Mouse (Mus musculus) liver, adult 2 months (tissue): ENCODE measurements around the gene Mrtfa. TPM values are rescaled to one million over a fixed set of nuclear protein-coding genes. Genes with fewer than 3 reads are reported as not detected.

ENCODE experiments used
- DNase-seq: peaks from one replicate; pipeline ENCODE4 v3.0.0-alpha.2; 2011; ENCODE audit warnings: low read depth, low spot score; ENCODE audit errors: extremely low read depth
- H3K27ac ChIP-seq: fragments of 200-500 bp; replicated peaks from 2 replicates; pipeline ENCODE4 v1.5.1; 2012; ENCODE audit warnings: low read depth, mild to moderate bottlenecking, control low read depth, inconsistent platforms, low read length; ENCODE audit not compliant: insufficient read depth
- H3K27me3 ChIP-seq: fragments of 200-500 bp; 2 replicates; pipeline ENCODE4 v1.6.1; 2012; ENCODE audit warnings: mild to moderate bottlenecking, moderate library complexity, low read length, inconsistent platforms; ENCODE audit not compliant: control insufficient read depth, insufficient read depth
- H3K36me3 ChIP-seq: fragments of 200-500 bp; 2 replicates; pipeline ENCODE4 v1.6.1; 2012; ENCODE audit warnings: low read length, inconsistent platforms; ENCODE audit not compliant: control insufficient read depth, insufficient read depth
- H3K4me1 ChIP-seq: fragments of 200-500 bp; 2 replicates; pipeline ENCODE4 v1.6.1; 2011; ENCODE audit warnings: low read length; ENCODE audit not compliant: control insufficient read depth, insufficient read depth
- H3K4me3 ChIP-seq: fragments of 200-500 bp; 2 replicates; pipeline ENCODE4 v1.5.1; 2011; ENCODE audit warnings: low read depth, mild to moderate bottlenecking, control low read depth, low read length, moderate library complexity; ENCODE audit not compliant: insufficient read depth
- H3K79me2 ChIP-seq: fragments of 200-500 bp; 2 replicates; pipeline ENCODE4 v1.6.1; 2012; ENCODE audit warnings: inconsistent platforms, mild to moderate bottlenecking, low read length, moderate library complexity; ENCODE audit not compliant: control insufficient read depth, insufficient read depth
- H3K9ac ChIP-seq: fragments of 200-500 bp; 2 replicates; pipeline ENCODE4 v1.6.1; 2012; ENCODE audit warnings: low read depth, mild to moderate bottlenecking, control low read depth, inconsistent platforms, low read length
- CTCF ChIP-seq: fragments of 200-500 bp; IDR thresholded peaks from 2 replicates; pipeline ENCODE4 v1.5.1; 2011; ENCODE audit warnings: low read depth, low read length, control low read depth
- POLR2A ChIP-seq: fragments of 200-500 bp; IDR thresholded peaks from 2 replicates; pipeline ENCODE4 v1.6.1; 2011; ENCODE audit warnings: low read length, control low read depth; ENCODE audit not compliant: insufficient read depth; ENCODE audit errors: extremely low read depth
- WGBS: fragments of 180-500 bp; shearing (Covaris S2); methylation state at CpG from one replicate; pipeline ENCODE4 v1.1.7; 2018; 5-methylcytosine and 5-hydroxymethylcytosine counted together
- polyA plus RNA-seq: library from polyadenylated mRNA; depleted of rRNA; stranded (reverse); fragments of >200 nt; gene quantifications from 2 replicates; pipeline ENCODE4 v1.2.3, GENCODE M21; 2012
- total RNA-seq: library from RNA; depleted of rRNA; stranded (reverse); fragments of >200 nt; gene quantifications from 2 replicates; pipeline ENCODE4 v1.2.3, GENCODE M21; 2014

Mrtfa gene
- total and polyA plus RNA-seq, 2 experiments = 1.0 to 5.6 TPM

DNA sequence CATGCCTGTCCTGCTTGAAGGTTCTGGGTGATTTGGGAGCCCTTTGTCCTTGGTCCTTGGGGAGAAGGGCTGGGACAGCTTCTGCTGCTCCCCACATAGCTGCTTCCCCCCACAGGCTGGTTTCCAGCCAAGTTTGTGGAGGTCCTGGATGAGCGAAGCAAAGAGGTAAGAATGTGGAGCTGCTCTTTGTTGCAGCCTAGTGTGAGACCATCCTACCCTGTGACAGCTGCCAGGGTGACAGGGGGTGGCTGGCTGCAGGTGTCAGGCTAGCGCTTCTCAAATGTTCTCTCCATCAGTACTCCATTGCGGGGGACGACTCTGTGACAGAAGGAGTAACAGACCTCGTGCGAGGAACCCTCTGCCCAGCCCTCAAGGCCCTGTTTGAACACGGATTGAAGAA is 180.4 kb downstream of the Mrtfa start:
- WGBS = 91% methylated on average over 7 of the region's 7 CpGs
- no peaks in the 10 kb centered on the region for H3K4me1 ChIP-seq
- no peak for DNase-seq

GRCm38 (mm10) chr15:81008689-81009123 is 181.9 kb downstream of the Mrtfa start:
- Histone ChIP-seq H3K4me1 (no peaks in the 10 kb centered on the region), H3K9ac (no peak overlapping the region), H3K36me3 (peaks cover 3% of the 10 kb centered on the region; the same call in 1 of the 2 replicates), H3K4me3 (no peak overlapping the region), H3K79me2 (no peaks in the 10 kb centered on the region), H3K27ac (no peak overlapping the region), H3K27me3 (no peaks in the 10 kb centered on the region)
- TF ChIP-seq POLR2A (no peak), CTCF (no peak; the same call in 1 of the 2 replicates)
- 86% methylated on average over 10 of the region's 10 CpGs for WGBS
- no peak for DNase-seq

More for the DNA sequence above, 180.4 kb downstream of the Mrtfa start:
- no peak overlapping the region for H3K27ac ChIP-seq
- H3K4me3 ChIP-seq = no peak overlapping the region
- no peak overlapping the region for H3K9ac ChIP-seq
- no peaks in the 10 kb centered on the region for H3K27me3 ChIP-seq
- no peaks in the 10 kb centered on the region for H3K79me2 ChIP-seq
- TF ChIP-seq POLR2A (no peak), CTCF (no peak)
- H3K36me3 ChIP-seq = no peaks in the 10 kb centered on the region

DNA sequence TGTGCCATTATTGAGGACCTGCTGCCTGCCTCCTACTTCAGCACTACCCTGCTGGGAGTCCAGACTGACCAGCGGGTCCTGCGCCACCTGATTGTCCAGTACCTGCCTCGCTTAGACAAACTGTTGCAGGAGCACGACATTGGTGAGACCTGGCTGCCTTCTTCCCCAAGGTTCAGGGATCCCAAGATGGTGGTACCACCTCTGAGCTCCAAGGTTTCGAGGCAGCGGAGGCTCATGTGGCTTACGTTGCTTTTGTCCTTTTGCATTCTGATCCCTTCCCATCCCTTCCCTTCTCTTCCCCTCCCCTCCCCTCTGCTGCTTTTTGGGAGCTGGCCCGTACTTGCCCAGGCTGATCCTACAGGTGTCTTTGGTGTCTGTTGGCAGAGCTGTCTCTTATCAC is 182.7 kb downstream of the Mrtfa start:
- Histone ChIP-seq H3K36me3 (peaks cover 4% of the 10 kb centered on the region; the same call in 1 of the 2 replicates), H3K4me1 (no peaks in the 10 kb centered on the region), H3K79me2 (no peaks in the 10 kb centered on the region), H3K9ac (no peak overlapping the region), H3K4me3 (no peak overlapping the region), H3K27ac (no peak overlapping the region), H3K27me3 (no peaks in the 10 kb centered on the region)
- no peak for DNase-seq
- TF ChIP-seq POLR2A (no peak), CTCF (no peak)
- WGBS = 92% methylated on average over 8 of the region's 8 CpGs

GRCm38 (mm10) chr15:81007339-81007738 is 183.2 kb downstream of the Mrtfa start:
- H3K27ac ChIP-seq = no peak overlapping the region
- no peaks in the 10 kb centered on the region for H3K4me1 ChIP-seq
- no peaks in the 10 kb centered on the region for H3K27me3 ChIP-seq
- DNase-seq = no peak
- no peak overlapping the region for H3K4me3 ChIP-seq
- WGBS = 98% methylated on average over 9 of the region's 9 CpGs
- TF ChIP-seq CTCF (no peak), POLR2A (no peak)
- H3K79me2 ChIP-seq = no peaks in the 10 kb centered on the region
- H3K36me3 ChIP-seq = peaks cover 4% of the 10 kb centered on the region; the same call in 1 of the 2 replicates
- no peak overlapping the region for H3K9ac ChIP-seq

GRCm38 (mm10) chr15:81006127-81006735 is 184.3 kb downstream of the Mrtfa start:
- no peaks in the 10 kb centered on the region for H3K27me3 ChIP-seq
- 87% methylated on average over 10 of the region's 10 CpGs for WGBS
- no peak for TF ChIP-seq POLR2A
- no peak for TF ChIP-seq CTCF
- H3K36me3 ChIP-seq = peaks cover 4% of the 10 kb centered on the region; the same call in 1 of the 2 replicates
- no peak overlapping the region for H3K27ac ChIP-seq
- H3K79me2 ChIP-seq = no peaks in the 10 kb centered on the region
- no peak for DNase-seq
- H3K4me1 ChIP-seq = no peaks in the 10 kb centered on the region
- no peak overlapping the region for H3K4me3 ChIP-seq
- no peak overlapping the region for H3K9ac ChIP-seq
